Mouse (Mus musculus): ENCODE measurements at regions not wholly inside any gene's neighbourhood (a gene's known extent, or its start where the extent isn't known, plus 50 kb on each side); places are given as distances from the start of the nearest gene placed in this dataset.
"Not testable (repeated sequence)": the region's sequence is repeated elsewhere in the genome, so short reads cannot be mapped to it uniquely, and the experiment has no call there.

GRCm38 (mm10) chr2:108756251-108756650 lies 524.3 kb upstream of the Kif18a start:
- DNase-seq (ENCODE audit: extremely low read depth, low read depth, low spot score) = no peak

GRCm38 (mm10) chr2:108764703-108765102 lies 515.8 kb upstream of the Kif18a start:
- DNase-seq (ENCODE audit: extremely low read depth, low read depth, low spot score) = no peak

- DNase-seq (ENCODE audit: extremely low read depth, low read depth, low spot score) = no peak
Observed at GRCm38 (mm10) chr2:108766461-108766860, 514.1 kb upstream of the Kif18a start.

- no peak for DNase-seq (ENCODE audit: extremely low read depth, low read depth, low spot score)
Observed at GRCm38 (mm10) chr2:108770383-108770782, 510.2 kb upstream of the Kif18a start.

- no peak for DNase-seq (ENCODE audit: extremely low read depth, low read depth, low spot score)
Observed at GRCm38 (mm10) chr2:108783457-108783856, 497.1 kb upstream of the Kif18a start.

DNA sequence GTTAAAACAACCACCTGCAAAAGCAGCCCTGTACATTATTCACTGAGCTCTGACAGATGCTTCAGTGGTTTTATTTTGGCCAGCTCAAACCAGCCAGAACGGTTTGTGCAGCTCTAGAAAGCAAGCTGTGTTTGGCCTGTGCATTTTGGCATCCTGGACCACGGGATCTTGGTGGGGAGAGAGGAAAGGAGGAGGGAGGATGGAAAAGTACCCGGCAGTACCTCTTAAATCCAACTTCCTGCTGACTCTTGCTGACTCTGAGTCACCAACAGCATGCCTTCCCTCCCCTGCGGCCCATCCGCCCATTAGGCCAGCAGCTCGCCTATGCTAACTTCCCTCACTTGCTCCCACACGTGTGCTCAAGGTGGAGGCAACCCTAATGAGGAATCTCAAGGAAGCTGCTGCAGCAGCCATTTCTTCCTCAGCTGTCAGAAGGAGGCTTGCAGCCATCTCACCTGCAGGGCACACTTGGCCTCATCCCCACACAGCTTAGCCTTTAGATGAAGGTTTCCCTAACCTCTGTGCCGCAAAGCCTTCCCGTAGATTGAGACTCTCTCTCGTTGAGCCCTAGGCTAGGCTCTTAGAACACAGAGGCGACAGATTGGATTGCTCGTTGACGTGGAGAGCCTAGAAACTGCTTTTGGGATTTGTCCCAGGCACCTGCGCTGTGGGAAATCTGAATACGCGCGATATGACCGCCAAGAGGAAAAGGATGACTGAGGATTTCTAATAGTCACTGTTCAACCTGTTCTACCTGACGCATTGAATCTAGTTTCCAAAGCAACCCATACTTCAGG lies 495.2 kb upstream of the Kif18a start:
- no peak for DNase-seq (ENCODE audit: extremely low read depth, low read depth, low spot score)

GRCm38 (mm10) chr2:108789166-108789565 lies 491.4 kb upstream of the Kif18a start:
- DNase-seq (ENCODE audit: extremely low read depth, low read depth, low spot score) = no peak

- DNase-seq (ENCODE audit: extremely low read depth, low read depth, low spot score) = no peak
Observed at GRCm38 (mm10) chr2:108795145-108795544, 485.4 kb upstream of the Kif18a start.

GRCm38 (mm10) chr2:108796816-108797581 lies 483.5 kb upstream of the Kif18a start:
- no peak for DNase-seq (ENCODE audit: extremely low read depth, low read depth, low spot score)

DNA sequence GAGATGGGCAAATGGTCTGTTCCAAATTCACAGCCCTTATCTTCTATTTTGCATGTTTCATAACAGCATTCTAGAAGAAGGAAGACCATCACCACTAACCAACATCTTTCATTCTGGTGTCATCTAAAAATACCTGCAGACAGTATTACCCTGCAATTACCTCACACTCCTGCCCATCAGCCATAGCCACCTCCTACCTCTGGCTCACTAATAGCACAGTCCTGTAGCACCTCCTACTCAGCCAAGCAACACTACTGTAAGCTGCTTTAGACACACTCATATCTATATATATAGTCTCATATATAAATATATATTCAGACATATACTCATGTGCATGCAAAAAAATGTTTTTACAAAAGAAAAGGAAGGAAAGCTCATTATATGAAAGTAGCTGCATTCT lies 468.2 kb upstream of the Kif18a start:
- DNase-seq (ENCODE audit: extremely low read depth, low read depth, low spot score) = no peak

- no peak for DNase-seq (ENCODE audit: extremely low read depth, low read depth, low spot score)
Observed at GRCm38 (mm10) chr2:108813040-108813566, 467.4 kb upstream of the Kif18a start.

DNA sequence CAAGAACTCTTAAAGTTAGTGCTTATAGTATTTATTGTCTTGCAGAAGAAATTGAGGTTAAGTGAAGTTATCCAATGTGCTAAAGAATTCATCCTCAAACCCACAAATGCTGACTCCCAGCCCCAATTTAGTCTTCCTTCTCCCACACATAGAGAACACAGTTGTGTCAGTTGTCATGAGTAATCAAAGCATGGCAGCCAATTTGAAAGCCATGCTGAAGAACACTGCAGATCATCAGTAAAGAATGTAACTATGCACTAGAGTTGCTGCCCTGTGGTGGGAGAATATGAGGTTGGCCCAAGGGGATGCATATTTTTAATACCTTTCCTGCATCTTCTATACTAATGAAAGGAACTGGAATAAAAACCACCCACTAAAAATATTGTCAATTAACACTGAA lies 464.0 kb upstream of the Kif18a start:
- DNase-seq (ENCODE audit: extremely low read depth, low read depth, low spot score) = no peak

DNA sequence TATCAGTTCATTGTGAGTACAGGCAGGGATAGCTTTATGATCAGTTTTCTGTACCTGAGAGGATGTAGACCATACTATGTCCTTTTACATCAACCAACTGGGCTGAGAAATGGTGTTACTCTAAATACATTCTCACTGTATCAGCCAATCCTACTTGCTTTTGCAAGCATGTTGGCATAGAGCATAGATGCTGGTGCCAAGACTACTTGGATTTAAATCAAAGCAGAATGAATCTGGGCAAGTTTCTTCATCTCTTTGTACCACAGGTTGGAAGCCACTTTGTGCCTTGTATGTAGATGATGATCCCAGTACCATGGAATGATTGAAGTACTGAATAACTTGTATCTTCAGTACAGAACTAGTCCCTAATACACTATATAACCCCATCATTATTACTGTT lies 456.5 kb upstream of the Kif18a start:
- peak; percentile 26 for DNase-seq (ENCODE audit: extremely low read depth, low read depth, low spot score)

- DNase-seq (ENCODE audit: extremely low read depth, low read depth, low spot score) = no peak
Observed at GRCm38 (mm10) chr2:108825981-108826380, 454.6 kb upstream of the Kif18a start.

- DNase-seq (ENCODE audit: extremely low read depth, low read depth, low spot score) = no peak
Observed at GRCm38 (mm10) chr2:108827106-108827838, 453.3 kb upstream of the Kif18a start.

GRCm38 (mm10) chr2:108827974-108828700 lies 452.4 kb upstream of the Kif18a start:
- no peak for DNase-seq (ENCODE audit: extremely low read depth, low read depth, low spot score)

DNA sequence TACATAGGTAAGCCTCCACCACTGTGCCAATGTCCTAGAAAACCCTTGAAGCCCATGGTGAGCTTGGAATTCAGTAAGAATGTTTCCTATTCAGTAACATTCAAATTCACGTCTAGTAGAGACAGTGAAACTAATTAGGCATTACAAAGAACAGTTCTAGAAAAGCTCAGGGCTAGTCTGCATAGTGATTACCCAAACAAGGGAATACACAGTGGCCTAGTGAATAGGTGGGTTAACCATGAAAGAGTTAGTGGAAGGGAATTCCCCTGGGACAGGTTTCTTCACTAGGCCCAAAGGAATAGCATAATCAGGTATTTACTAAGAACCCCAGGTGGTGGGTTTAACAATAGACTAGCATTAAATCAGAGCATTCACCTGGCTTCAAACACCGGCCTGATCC lies 436.7 kb upstream of the Kif18a start:
- not testable (repeated sequence) for DNase-seq (ENCODE audit: extremely low read depth, low read depth, low spot score)

- no peak for DNase-seq (ENCODE audit: extremely low read depth, low read depth, low spot score)
Observed at GRCm38 (mm10) chr2:108848051-108848450, 432.5 kb upstream of the Kif18a start.

- DNase-seq (ENCODE audit: extremely low read depth, low read depth, low spot score) = no peak
Observed at GRCm38 (mm10) chr2:108854399-108854798, 426.1 kb upstream of the Kif18a start.

DNA sequence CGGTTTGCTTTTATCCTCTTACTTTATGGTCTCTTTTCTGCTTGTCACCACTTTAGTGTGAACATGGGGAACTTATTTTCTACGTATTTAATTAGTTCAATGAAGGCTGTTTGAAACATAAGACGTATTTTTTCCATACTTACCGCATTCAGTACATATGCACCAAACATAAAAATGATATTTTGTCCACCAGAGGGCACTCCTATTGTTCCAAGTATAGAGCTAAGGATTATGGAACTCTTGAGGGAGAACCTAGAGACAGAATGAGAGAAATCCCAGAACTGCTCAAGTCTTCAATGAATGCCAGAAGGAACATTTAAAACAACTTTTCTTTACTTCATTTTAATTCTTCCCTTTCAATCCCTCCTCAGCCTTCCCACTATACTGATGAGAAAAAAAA lies 403.4 kb upstream of the Kif18a start:
- DNase-seq (ENCODE audit: extremely low read depth, low read depth, low spot score) = no peak

DNA sequence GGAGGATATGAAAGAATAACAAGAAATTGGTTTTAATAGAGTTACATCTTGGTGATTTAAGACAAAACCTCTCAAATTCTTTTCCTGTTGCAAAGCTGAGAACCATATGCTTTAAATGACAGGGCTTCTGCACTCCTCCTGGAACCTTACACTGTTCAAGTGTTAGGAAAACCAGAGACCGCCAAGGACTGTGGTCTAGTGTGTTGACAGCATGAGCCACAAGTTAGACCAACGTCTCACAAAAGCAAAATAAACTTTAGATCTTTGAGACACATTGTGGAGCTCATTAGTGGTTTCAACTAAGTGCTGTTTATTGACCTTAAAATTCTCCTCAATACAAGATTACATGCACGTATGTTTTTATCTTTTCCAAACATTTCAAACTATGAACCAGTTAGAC lies 402.9 kb upstream of the Kif18a start:
- no peak for DNase-seq (ENCODE audit: extremely low read depth, low read depth, low spot score)

All from fat pad, adult 2 months (tissue).